Mouse (Mus musculus) liver, postnatal 0 days (tissue): ENCODE results near the gene Saysd1.

Experiments
- CTCF ChIP-seq: sonication (generic); IDR thresholded peaks from 2 replicates; pipeline ENCODE4 v1.5.1; 2016; ENCODE audit warnings: antibody characterized with exemption, low read depth
- EP300 ChIP-seq: IDR thresholded peaks from 2 replicates; pipeline ENCODE4 v1.6.1; 2016; ENCODE audit warnings: antibody characterized with exemption, low read depth, mild to moderate bottlenecking

GRCm38 (mm10) chr14:20103207-20103606 lies 35.1 kb downstream of the Saysd1 start:
- TF ChIP-seq CTCF, result no peak
- no peak for TF ChIP-seq EP300
